Comparison of ENCODE assay signal across 10 mouse cellular contexts in genomic region chr13:48159020-48159910, GRCm38 (mm10).
DNase-seq lines count a peak whose midpoint lies in the region; ATAC-seq and TF ChIP-seq lines count a peak whose summit lies in the region.
"Had no signal": no experiment of that assay in that cellular context is flagged by ENCODE, and none has a peak within 500 bp of the region (broad histone marks: within the 10 kb centered on the region; RNA-seq: fewer than 3 reads in every experiment).

No protein-coding gene starts in this region.

- no peak for TF ChIP-seq CTCF in cerebellum, adult 2 months (IDR thresholded peaks at IDR 0.05; ENCODE audit: borderline replicate concordance, insufficient read depth, low read depth, low read length)

- no peaks in the 10 kb centered on the region for H3K9me3 ChIP-seq in heart, embryonic 13.5 days
- H3K9me3 ChIP-seq in neural tube, embryonic 11.5 days (ENCODE audit: control insufficient read depth, low read length): no peaks in the 10 kb centered on the region
- H3K9me3 ChIP-seq: lung, embryonic 15.5 days had no signal

- peak overlapping the region; percentile 64 for H3K4me2 ChIP-seq in heart, embryonic 13.5 days
- H3K4me2 ChIP-seq in neural tube, embryonic 11.5 days (ENCODE audit: low read depth): peak overlapping the region; percentile 24; the same call in 1 of the 2 replicates
- H3K4me2 ChIP-seq: lung, embryonic 15.5 days had no signal

- H3K4me3 ChIP-seq in heart, embryonic 13.5 days: peak overlapping the region; percentile 32
- H3K4me3 ChIP-seq in neural tube, embryonic 11.5 days (ENCODE audit: low read depth, low read length): no peak overlapping the region
- H3K4me3 ChIP-seq in cerebellum, adult 2 months (replicated peaks; ENCODE audit: insufficient read depth, low read depth, low read length): no peak overlapping the region
- H3K4me3 ChIP-seq: lung, embryonic 15.5 days had no signal

- no peak for ATAC-seq in heart, embryonic 13.5 days (ENCODE audit: extremely low read depth, insufficient number of reproducible peaks, low FRiP score, low TSS enrichment)
- ATAC-seq in neural tube, embryonic 11.5 days (ENCODE audit: insufficient read depth, low FRiP score, low TSS enrichment): peak; percentile 59; the same call in 1 of the 2 replicates

- peak overlapping the region; percentile 40 for H3K27ac ChIP-seq in heart, embryonic 13.5 days (replicated peaks)
- no peak overlapping the region for H3K27ac ChIP-seq in neural tube, embryonic 11.5 days (ENCODE audit: low read depth, low read length)
- no peak overlapping the region for H3K27ac ChIP-seq in cerebellum, adult 2 months (ENCODE audit: insufficient read depth, low read length)
- H3K27ac ChIP-seq: lung, embryonic 15.5 days had no signal

- no peak for DNase-seq in heart, adult 9 months (ENCODE audit: low spot score in 2 of 2)
- peak; percentile 81 for DNase-seq in embryo, embryonic 10.5 days (ENCODE audit: low spot score)
- peak; percentile 31 for DNase-seq in heart, postnatal 4 days
- DNase-seq in neural tube, embryonic 11.5 days (ENCODE audit: low spot score): peak; percentile 37
- DNase-seq in thymus, postnatal 0 days (ENCODE audit: low spot score): no peak
- DNase-seq in cerebellum, postnatal 4 days (ENCODE audit: low spot score in 2 of 2): no peak
- no peak for DNase-seq in cerebellum, adult 2 months

- H3K9ac ChIP-seq in heart, embryonic 13.5 days: 0 out of 2 replicates have a peak overlapping the region, but pooled peaks have one; percentile 41
- H3K9ac ChIP-seq in neural tube, embryonic 11.5 days (ENCODE audit: low read length): no peak overlapping the region
- H3K9ac ChIP-seq: lung, embryonic 15.5 days had no signal

- no peaks in the 10 kb centered on the region for H3K27me3 ChIP-seq in heart, embryonic 13.5 days (replicated peaks)
- H3K27me3 ChIP-seq in neural tube, embryonic 11.5 days (ENCODE audit: control insufficient read depth, insufficient read depth, low read length): no peaks in the 10 kb centered on the region
- H3K27me3 ChIP-seq in cerebellum, adult 2 months (ENCODE audit: control insufficient read depth, insufficient read depth, low read length): no peaks in the 10 kb centered on the region
- H3K27me3 ChIP-seq: CH12.LX; lung, embryonic 15.5 days had no signal

- no peak for TF ChIP-seq POLR2A in cerebellum, adult 2 months (IDR thresholded peaks at IDR 0.05; ENCODE audit: borderline replicate concordance, insufficient read depth, low read length)

- H3K36me3 ChIP-seq in heart, embryonic 13.5 days: no peaks in the 10 kb centered on the region
- H3K36me3 ChIP-seq in neural tube, embryonic 11.5 days (ENCODE audit: control insufficient read depth, insufficient read depth, low read length): no peaks in the 10 kb centered on the region
- H3K36me3 ChIP-seq: lung, embryonic 15.5 days had no signal

- H3K4me1 ChIP-seq in heart, embryonic 13.5 days: peaks cover 16% of the 10 kb centered on the region
- H3K4me1 ChIP-seq in neural tube, embryonic 11.5 days (ENCODE audit: control insufficient read depth, insufficient read depth, low read length): peaks cover 9% of the 10 kb centered on the region
- no peaks in the 10 kb centered on the region for H3K4me1 ChIP-seq in cerebellum, adult 2 months (ENCODE audit: control insufficient read depth, insufficient read depth, low read length)
- H3K4me1 ChIP-seq: lung, embryonic 15.5 days had no signal

- WGBS in heart, embryonic 13.5 days: 15% methylated on average over 15 of the region's 15 CpGs
- 24% methylated on average over 15 of the region's 15 CpGs for WGBS in neural tube, embryonic 11.5 days
- 26% methylated on average over 15 of the region's 15 CpGs for WGBS in cerebellum, adult 2 months

Comparison
In these comparisons a context has a peak if more than half of its experiments do, and no peak if none do; other contexts are left out.
1. DNase-seq: peak in embryo, embryonic 10.5 days (single experiment), heart, postnatal 4 days (single experiment) and neural tube, embryonic 11.5 days (single experiment); none in heart, adult 9 months (0 of 2), thymus, postnatal 0 days (single experiment), cerebellum, postnatal 4 days (0 of 2) and cerebellum, adult 2 months (0 of 2).